Mouse (Mus musculus) olfactory bulb, adult 2 months (tissue): ENCODE results near the gene Fgfr2.

Source experiments
- CTCF ChIP-seq: fragments of 200-500 bp; IDR thresholded peaks from 2 replicates; pipeline ENCODE4 v1.5.1; 2012; ENCODE audit warnings: low read depth, mild to moderate bottlenecking, low read length, moderate library complexity; ENCODE audit not compliant: insufficient read depth
- POLR2A ChIP-seq: fragments of 200-500 bp; IDR thresholded peaks from 2 replicates; pipeline ENCODE4 v1.6.1; 2012; ENCODE audit warnings: mild to moderate bottlenecking, low read depth, low read length, moderate library complexity; ENCODE audit not compliant: insufficient read depth

GRCm38 (mm10) chr7:133102578-133102977, 20.6 kb downstream of the Fgfr2 start:
- no peak for TF ChIP-seq CTCF
- TF ChIP-seq POLR2A, result no peak
